Mouse (Mus musculus) thymus, adult 2 months (tissue): Measurements from ENCODE around the gene Rbms1.

Experiments used
- CTCF ChIP-seq: fragments of 200-500 bp; IDR thresholded peaks from 2 replicates; pipeline ENCODE4 v1.5.1; 2012; ENCODE audit warnings: mild to moderate bottlenecking, control low read depth, low read length, moderate library complexity, borderline replicate concordance; ENCODE audit not compliant: control insufficient read depth, poor library complexity, insufficient read depth; ENCODE audit errors: extremely low read depth
- POLR2A ChIP-seq: fragments of 200-500 bp; IDR thresholded peaks from 2 replicates; pipeline ENCODE4 v1.6.1; 2012; ENCODE audit warnings: mild to moderate bottlenecking, low read length, control low read depth, moderate library complexity; ENCODE audit not compliant: control insufficient read depth, poor library complexity, insufficient read depth; ENCODE audit errors: extremely low read depth

GRCm38 (mm10) chr2:60978538-60979313 lies 15.7 kb upstream of the Rbms1 start:
- TF ChIP-seq CTCF = no peak
- TF ChIP-seq POLR2A = no peak
